Mouse (Mus musculus): ENCODE data around the gene Polr3b. TPM values are rescaled to one million over a fixed set of nuclear protein-coding genes. Genes with fewer than 3 reads are reported as not detected.

Polr3b gene
- polyA plus RNA-seq, 1 experiment = 0.47 TPM

GRCm38 (mm10) chr10:84654029-84654428, 31.9 kb downstream of the Polr3b start:
- Histone ChIP-seq H3K4me1 (ENCODE audit: control insufficient read depth) (peaks cover 3% of the 10 kb centered on the region), H3K4me3 (replicated peaks) (no peak overlapping the region), H3K27me3 (ENCODE audit: control insufficient read depth) (no peaks in the 10 kb centered on the region), H3K36me3 (ENCODE audit: control insufficient read depth) (peaks cover 52% of the 10 kb centered on the region), H3K9me3 (ENCODE audit: control insufficient read depth, low read length) (no peaks in the 10 kb centered on the region)
- TF ChIP-seq TAL1 (IDR thresholded peaks at IDR 0.05; ENCODE audit: low read length) (no peak), GATA1 (IDR thresholded peaks at IDR 0.05; ENCODE audit: low read length) (no peak)

- TF ChIP-seq GATA1 (IDR thresholded peaks at IDR 0.05; ENCODE audit: low read length) (no peak), TAL1 (IDR thresholded peaks at IDR 0.05; ENCODE audit: low read length) (no peak)
- H3K36me3 ChIP-seq (ENCODE audit: control insufficient read depth) = peaks cover 48% of the 10 kb centered on the region
- H3K27me3 ChIP-seq (ENCODE audit: control insufficient read depth) = no peaks in the 10 kb centered on the region
- H3K4me1 ChIP-seq (ENCODE audit: control insufficient read depth) = peaks cover 1% of the 10 kb centered on the region; the same call in 1 of the 2 replicates
- H3K9me3 ChIP-seq (ENCODE audit: control insufficient read depth, low read length) = no peaks in the 10 kb centered on the region
- H3K4me3 ChIP-seq (replicated peaks) = no peak overlapping the region
These were observed 32.6 kb downstream of the Polr3b start for GRCm38 (mm10) chr10:84654731-84655130.

- Histone ChIP-seq H3K36me3 (ENCODE audit: control insufficient read depth) (peaks cover 46% of the 10 kb centered on the region), H3K4me3 (replicated peaks) (no peak overlapping the region), H3K9me3 (ENCODE audit: control insufficient read depth, low read length) (no peaks in the 10 kb centered on the region), H3K4me1 (ENCODE audit: control insufficient read depth) (peaks cover 1% of the 10 kb centered on the region; the same call in 1 of the 2 replicates), H3K27me3 (ENCODE audit: control insufficient read depth) (no peaks in the 10 kb centered on the region)
- TF ChIP-seq GATA1 (IDR thresholded peaks at IDR 0.05; ENCODE audit: low read length) (no peak), TAL1 (IDR thresholded peaks at IDR 0.05; ENCODE audit: low read length) (no peak)
These were observed 34.5 kb downstream of the Polr3b start for GRCm38 (mm10) chr10:84656618-84657017.

- H3K4me1 ChIP-seq (ENCODE audit: control insufficient read depth) = peaks cover 1% of the 10 kb centered on the region; the same call in 1 of the 2 replicates
- no peak overlapping the region for H3K4me3 ChIP-seq (replicated peaks)
- peaks cover 49% of the 10 kb centered on the region for H3K36me3 ChIP-seq (ENCODE audit: control insufficient read depth)
- TF ChIP-seq GATA1 (IDR thresholded peaks at IDR 0.05; ENCODE audit: low read length) (no peak), TAL1 (IDR thresholded peaks at IDR 0.05; ENCODE audit: low read length) (no peak)
- no peaks in the 10 kb centered on the region for H3K27me3 ChIP-seq (ENCODE audit: control insufficient read depth)
- H3K9me3 ChIP-seq (ENCODE audit: control insufficient read depth, low read length) = no peaks in the 10 kb centered on the region
These were observed 35.5 kb downstream of the Polr3b start for GRCm38 (mm10) chr10:84657437-84658087.

- no peak for TF ChIP-seq TAL1 (IDR thresholded peaks at IDR 0.05; ENCODE audit: low read length)
- no peak for TF ChIP-seq GATA1 (IDR thresholded peaks at IDR 0.05; ENCODE audit: low read length)
- Histone ChIP-seq H3K9me3 (ENCODE audit: control insufficient read depth, low read length) (no peaks in the 10 kb centered on the region), H3K4me3 (replicated peaks) (no peak overlapping the region), H3K36me3 (ENCODE audit: control insufficient read depth) (peaks cover 42% of the 10 kb centered on the region), H3K4me1 (ENCODE audit: control insufficient read depth) (peaks cover 1% of the 10 kb centered on the region; the same call in 1 of the 2 replicates), H3K27me3 (ENCODE audit: control insufficient read depth) (no peaks in the 10 kb centered on the region)
These were observed 36.2 kb downstream of the Polr3b start for GRCm38 (mm10) chr10:84658088-84658848.

- no peak for TF ChIP-seq GATA1 (IDR thresholded peaks at IDR 0.05; ENCODE audit: low read length)
- no peak for TF ChIP-seq TAL1 (IDR thresholded peaks at IDR 0.05; ENCODE audit: low read length)
- no peaks in the 10 kb centered on the region for H3K27me3 ChIP-seq (ENCODE audit: control insufficient read depth)
- peaks cover 50% of the 10 kb centered on the region for H3K36me3 ChIP-seq (ENCODE audit: control insufficient read depth)
- H3K4me3 ChIP-seq (replicated peaks) = no peak overlapping the region
- H3K4me1 ChIP-seq (ENCODE audit: control insufficient read depth) = peaks cover 1% of the 10 kb centered on the region; the same call in 1 of the 2 replicates
- no peaks in the 10 kb centered on the region for H3K9me3 ChIP-seq (ENCODE audit: control insufficient read depth, low read length)
These were observed 37.2 kb downstream of the Polr3b start for GRCm38 (mm10) chr10:84659281-84659680.

- Histone ChIP-seq H3K4me3 (replicated peaks) (no peak overlapping the region), H3K4me1 (ENCODE audit: control insufficient read depth) (no peaks in the 10 kb centered on the region; the same call in 1 of the 2 replicates), H3K27me3 (ENCODE audit: control insufficient read depth) (no peaks in the 10 kb centered on the region), H3K9me3 (ENCODE audit: control insufficient read depth, low read length) (no peaks in the 10 kb centered on the region), H3K36me3 (ENCODE audit: control insufficient read depth) (peaks cover 51% of the 10 kb centered on the region)
- TF ChIP-seq GATA1 (IDR thresholded peaks at IDR 0.05; ENCODE audit: low read length) (no peak), TAL1 (IDR thresholded peaks at IDR 0.05; ENCODE audit: low read length) (no peak)
These were observed 40.0 kb downstream of the Polr3b start for GRCm38 (mm10) chr10:84662138-84662537.

GRCm38 (mm10) chr10:84665713-84666260, 43.7 kb downstream of the Polr3b start:
- H3K36me3 ChIP-seq (ENCODE audit: control insufficient read depth) = peaks cover 45% of the 10 kb centered on the region
- no peaks in the 10 kb centered on the region for H3K27me3 ChIP-seq (ENCODE audit: control insufficient read depth)
- H3K4me3 ChIP-seq (replicated peaks) = no peak overlapping the region
- H3K9me3 ChIP-seq (ENCODE audit: control insufficient read depth, low read length) = no peaks in the 10 kb centered on the region
- TF ChIP-seq GATA1 (IDR thresholded peaks at IDR 0.05; ENCODE audit: low read length) (no peak), TAL1 (IDR thresholded peaks at IDR 0.05; ENCODE audit: low read length) (no peak)
- H3K4me1 ChIP-seq (ENCODE audit: control insufficient read depth) = no peaks in the 10 kb centered on the region; the same call in 1 of the 2 replicates

GRCm38 (mm10) chr10:84675653-84676052, 53.6 kb downstream of the Polr3b start:
- Histone ChIP-seq H3K4me1 (ENCODE audit: control insufficient read depth) (no peaks in the 10 kb centered on the region), H3K36me3 (ENCODE audit: control insufficient read depth) (peaks cover 77% of the 10 kb centered on the region), H3K27me3 (ENCODE audit: control insufficient read depth) (no peaks in the 10 kb centered on the region), H3K4me3 (replicated peaks) (no peak overlapping the region), H3K9me3 (ENCODE audit: control insufficient read depth, low read length) (no peaks in the 10 kb centered on the region)
- no peak for TF ChIP-seq GATA1 (IDR thresholded peaks at IDR 0.05; ENCODE audit: low read length)
- TF ChIP-seq TAL1 (IDR thresholded peaks at IDR 0.05; ENCODE audit: low read length) = no peak
